Mouse (Mus musculus) liver, embryonic 14.5 days (tissue): ENCODE measurements around the gene Rnaseh1. TPM values are rescaled to one million over a fixed set of nuclear protein-coding genes. Genes with fewer than 3 reads are reported as not detected.

Source experiments
- ATAC-seq: fragments of 200-750 bp; cut with Nextera tagmentation; 2 replicates; pipeline ENCODE4 v1.8.0; 2017; ENCODE audit warnings: moderate number of reproducible peaks, mild to moderate bottlenecking, moderate library complexity; ENCODE audit not compliant: insufficient read depth
- DNase-seq, 3 experiments: peaks; one replicate each; pipeline ENCODE4 v3.0.0-alpha.2; 2012 to 2013; ENCODE audit warnings: low read depth in 3 of 3, low spot score in 3 of 3
- H3K27ac ChIP-seq: fragments of 300-500 bp; sonication (generic); 2 replicates; pipeline ENCODE4 v1.5.1; 2014; ENCODE audit warnings: moderate library complexity, mild to moderate bottlenecking, control low read depth, inconsistent platforms
- H3K27me3 ChIP-seq: fragments of 300-500 bp; sonication (generic); 2 replicates; pipeline ENCODE4 v1.6.1; 2014; ENCODE audit warnings: mild to moderate bottlenecking, low read length, moderate library complexity; ENCODE audit not compliant: control insufficient read depth, insufficient read depth
- H3K36me3 ChIP-seq: fragments of 300-500 bp; sonication (generic); replicated peaks from 2 replicates; pipeline ENCODE4 v1.6.1; 2014; ENCODE audit warnings: low read depth; ENCODE audit not compliant: control insufficient read depth, insufficient read depth
- H3K4me1 ChIP-seq, 2 experiments: fragments of 200-500 bp in 1 of 2; fragments of 300-500 bp in 1 of 2; sonication (generic) in 1 of 2; replicated peaks; 2 replicates each; pipeline ENCODE4 v1.6.1; 2012 to 2014; ENCODE audit warnings: antibody characterized with exemption in 1 of 2, inconsistent platforms in 1 of 2, low read length in 1 of 2; ENCODE audit not compliant: control insufficient read depth in 2 of 2, insufficient read depth in 2 of 2
- H3K4me2 ChIP-seq: fragments of 300-500 bp; sonication (generic); 2 replicates; pipeline ENCODE4 v1.6.1; 2014; ENCODE audit warnings: low read depth, mild to moderate bottlenecking, control low read depth, moderate library complexity
- H3K4me3 ChIP-seq, 2 experiments: fragments of 200-500 bp in 1 of 2; fragments of 300-500 bp in 1 of 2; sonication (generic) in 1 of 2; 2 replicates each; pipeline ENCODE4 v1.5.1; 2012 to 2014; ENCODE audit warnings: low read depth in 2 of 2, low read length in 2 of 2, mild to moderate bottlenecking in 2 of 2, control low read depth in 1 of 2, inconsistent platforms in 1 of 2, moderate library complexity in 1 of 2; ENCODE audit not compliant: insufficient read depth in 1 of 2
- H3K9ac ChIP-seq: fragments of 300-500 bp; sonication (generic); replicated peaks from 2 replicates; pipeline ENCODE4 v1.6.1; 2014; ENCODE audit warnings: mild to moderate bottlenecking, control low read depth, moderate library complexity
- H3K9me3 ChIP-seq: fragments of 300-500 bp; sonication (generic); 2 replicates; pipeline ENCODE4 v1.6.1; 2016; ENCODE audit warnings: low read length, mixed read lengths; ENCODE audit not compliant: control insufficient read depth
- CTCF ChIP-seq: IDR thresholded peaks from 2 replicates; pipeline ENCODE4 v1.5.1; 2016; ENCODE audit warnings: antibody characterized with exemption, low read depth, control low read depth
- EP300 ChIP-seq: IDR thresholded peaks from 2 replicates; pipeline ENCODE4 v1.6.1; 2016; ENCODE audit warnings: antibody characterized with exemption, low read depth
- WGBS: fragments of 180-500 bp; shearing (Covaris S2); extraction: QIAGEN DNeasy Blood & Tissue Kit; methylation state at CpG from one replicate; pipeline ENCODE4 v1.1.7; 2014; ENCODE audit not compliant: insufficient replicate concordance; 5-methylcytosine and 5-hydroxymethylcytosine counted together
- polyA plus RNA-seq, 2 experiments: library from polyadenylated mRNA; depleted of rRNA in 1 of 2; stranded (reverse) in 1 of 2; unstranded in 1 of 2; fragments of >200 nt; fragmentation: Nextera tagmentation in 1 of 2; extraction: Ambion mirVana in 1 of 2; gene quantifications; 2 replicates each; pipeline versions ENCODE4 v1.2.1 to v1.2.3; 2012 to 2014

Gene Rnaseh1
- polyA plus RNA-seq, 2 experiments: 9.3 to 9.7 TPM

GRCm38 (mm10) chr12:28666734-28667133 is 17.3 kb downstream of the Rnaseh1 start:
- Histone ChIP-seq H3K4me3 (no peak overlapping the region), H3K36me3 (no peaks in the 10 kb centered on the region), H3K27me3 (no peaks in the 10 kb centered on the region), H3K4me1 (0 out of 4 replicates have a peak, but pooled peaks cover 0 to 10% of the 10 kb centered on the region in 2 experiments), H3K9ac (no peak overlapping the region), H3K4me2 (no peak overlapping the region), H3K27ac (no peak overlapping the region), H3K9me3 (no peaks in the 10 kb centered on the region)
- DNase-seq (no peak), ATAC-seq (no peak)
- TF ChIP-seq EP300 (no peak), CTCF (no peak)
- WGBS: 49% methylated on average over 4 of the region's 4 CpGs

DNA sequence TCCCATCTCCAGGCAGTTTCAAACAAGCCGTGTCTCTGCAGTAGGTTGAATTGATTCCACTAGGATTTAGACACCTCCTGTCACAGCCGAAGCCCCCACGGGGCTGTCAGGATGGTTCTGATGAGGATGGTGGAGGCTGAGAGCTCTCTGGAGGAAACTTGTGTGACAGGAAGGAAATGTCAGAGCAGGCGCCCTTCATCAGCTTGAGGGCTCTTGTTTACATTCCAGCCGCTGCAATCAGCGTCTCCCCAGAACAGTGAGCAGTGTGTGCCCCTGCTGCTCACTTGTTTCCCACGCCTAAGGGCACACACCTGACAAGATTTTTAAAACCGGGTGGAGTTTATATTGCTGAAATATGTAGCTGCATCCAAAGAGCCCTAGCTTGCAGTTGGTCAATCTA is 17.9 kb downstream of the Rnaseh1 start:
- no peak overlapping the region for H3K27ac ChIP-seq
- no peak overlapping the region for H3K9ac ChIP-seq

GRCm38 (mm10) chr12:28674038-28674720 is 24.8 kb downstream of the Rnaseh1 start:
- H3K27me3 ChIP-seq: no peaks in the 10 kb centered on the region
- H3K27ac ChIP-seq: no peak overlapping the region
- peak overlapping the region; percentile 71 for H3K4me2 ChIP-seq
- 63% methylated on average over 10 of the region's 10 CpGs for WGBS
- no peak overlapping the region for H3K9ac ChIP-seq
- DNase-seq: no peak
- ATAC-seq: no peak
- H3K4me1 ChIP-seq: peaks cover 0 to 13% of the 10 kb centered on the region in 2 experiments; a peak in 3 of 4 replicates
- H3K4me3 ChIP-seq: no peak overlapping the region
- no peaks in the 10 kb centered on the region for H3K9me3 ChIP-seq
- H3K36me3 ChIP-seq: no peaks in the 10 kb centered on the region
- TF ChIP-seq CTCF (no peak), EP300 (no peak)

More for the DNA sequence above, 17.9 kb downstream of the Rnaseh1 start:
- Histone ChIP-seq H3K4me2 (no peak overlapping the region), H3K27me3 (no peaks in the 10 kb centered on the region), H3K36me3 (no peaks in the 10 kb centered on the region), H3K4me1 (0 out of 4 replicates have a peak, but pooled peaks cover 0 to 10% of the 10 kb centered on the region in 2 experiments), H3K9me3 (no peaks in the 10 kb centered on the region), H3K4me3 (no peak overlapping the region)
- DNase-seq: no peak
- TF ChIP-seq EP300 (no peak), CTCF (no peak)
- 16% methylated on average over 8 of the region's 8 CpGs for WGBS
- no peak for ATAC-seq

- peak within 1 kb of the TSS; percentile 64 to 67 for H3K4me3 ChIP-seq
- TF ChIP-seq CTCF: no peak
- peak within 1 kb of the TSS; percentile 39 for H3K27ac ChIP-seq
- DNase-seq: peak; percentile 48 to 66 (median 50)
- peak within 1 kb of the TSS; percentile 71 for H3K4me2 ChIP-seq
- peak; percentile 88 for ATAC-seq
- H3K27me3 ChIP-seq: no peaks in the 10 kb centered on the region
- WGBS: 2% methylated on average over 53 of the region's 53 CpGs
- H3K9ac ChIP-seq: peak within 1 kb of the TSS; percentile 62
- H3K4me1 ChIP-seq: peaks cover 0 to 13% of the 10 kb centered on the region in 2 experiments; a peak in 3 of 4 replicates
- no peaks in the 10 kb centered on the region for H3K36me3 ChIP-seq
- no peaks in the 10 kb centered on the region for H3K9me3 ChIP-seq
Observed at GRCm38 (mm10) chr12:28675121-28675924, 25.9 kb downstream of the Rnaseh1 start, which contains the start of gene Adi1. TSS of gene Adi1 (plus strand) at chr12:28675231.

DNA sequence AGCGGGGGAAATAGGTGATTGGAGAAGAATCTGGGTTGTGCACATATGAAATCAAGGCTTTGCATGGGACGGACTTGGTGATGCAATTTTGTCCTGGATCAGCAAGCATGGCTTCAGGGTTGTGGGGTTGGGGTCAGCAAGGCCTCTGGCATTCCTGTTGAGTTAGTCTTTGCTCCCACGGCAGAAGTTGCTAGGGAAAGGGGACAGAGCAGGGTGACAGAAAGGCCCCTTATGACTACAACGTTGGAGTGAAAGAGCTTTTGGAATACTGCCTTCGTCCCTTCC is 26.5 kb downstream of the Rnaseh1 start:
- Histone ChIP-seq H3K27ac (peak overlapping the region; percentile 0; the same call in 1 of the 2 replicates), H3K4me2 (peak overlapping the region; percentile 71), H3K27me3 (no peaks in the 10 kb centered on the region), H3K36me3 (no peaks in the 10 kb centered on the region), H3K9me3 (no peaks in the 10 kb centered on the region), H3K9ac (peak overlapping the region; percentile 62), H3K4me1 (peaks cover 0 to 13% of the 10 kb centered on the region in 2 experiments; a peak in 3 of 4 replicates), H3K4me3 (peak overlapping the region; percentile 64 to 67)
- ATAC-seq (no peak), DNase-seq (no peak)
- TF ChIP-seq CTCF (no peak), EP300 (no peak)
- WGBS: 47% methylated on average over 5 of the region's 5 CpGs
